Mouse (Mus musculus) c-Kit-positive CD71-negative TER-119-negative erythroid progenitor cells, embryonic 14.5 days (primary cell): ENCODE results near the gene Asb4.

ENCODE experiments used
- DNase-seq: peaks from one replicate; pipeline ENCODE4 v3.0.0-alpha.2; 2013; ENCODE audit warnings: low read depth

The Asb4 gene

GRCm38 (mm10) chr6:5447013-5447412 is 63.8 kb downstream of the Asb4 start:
- no peak for DNase-seq

DNA sequence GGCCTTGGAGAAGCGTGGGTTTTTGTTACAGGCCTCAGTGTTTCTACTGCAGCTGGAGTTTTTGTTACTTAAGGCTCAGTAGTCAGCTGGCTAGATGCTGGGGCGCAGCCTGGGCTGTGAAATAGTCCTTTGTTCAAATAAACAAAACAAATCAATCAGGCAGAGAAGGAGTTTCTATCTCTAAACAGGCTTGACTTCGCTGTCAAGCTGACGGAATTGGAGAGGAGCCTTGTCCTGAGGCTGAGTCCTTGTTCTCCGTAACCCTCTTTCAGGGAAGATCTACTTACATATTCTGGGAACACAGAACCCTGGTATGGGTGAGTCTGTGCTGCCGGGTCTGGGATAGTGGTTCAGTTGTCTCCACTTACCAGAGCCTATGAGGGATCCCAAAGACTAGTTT is 64.4 kb downstream of the Asb4 start:
- DNase-seq: no peak

GRCm38 (mm10) chr6:5448396-5448795 is 65.2 kb downstream of the Asb4 start:
- DNase-seq: no peak

- DNase-seq: no peak
These were observed 66.7 kb downstream of the Asb4 start for GRCm38 (mm10) chr6:5449878-5450277.

DNA sequence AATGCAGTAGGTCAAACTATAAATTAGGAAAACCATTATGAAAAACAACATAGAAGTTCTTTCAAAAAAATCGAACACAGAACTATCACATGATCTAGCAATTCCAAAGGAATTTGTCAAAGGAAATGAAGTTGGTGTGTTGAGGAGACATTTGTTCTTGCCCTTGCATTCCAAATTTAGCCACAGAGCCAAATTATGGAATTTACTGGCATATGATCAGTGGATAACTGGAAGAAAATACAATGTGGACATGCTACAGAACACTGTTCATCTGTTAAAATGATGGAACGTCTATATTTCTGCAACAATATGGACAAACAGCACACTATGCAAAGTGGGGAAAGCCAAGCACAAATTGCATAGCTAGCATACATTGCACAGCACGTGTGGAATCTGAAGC is 72.7 kb downstream of the Asb4 start:
- DNase-seq: no peak

- no peak for DNase-seq
These were observed 87.5 kb downstream of the Asb4 start for GRCm38 (mm10) chr6:5470480-5471318.

DNA sequence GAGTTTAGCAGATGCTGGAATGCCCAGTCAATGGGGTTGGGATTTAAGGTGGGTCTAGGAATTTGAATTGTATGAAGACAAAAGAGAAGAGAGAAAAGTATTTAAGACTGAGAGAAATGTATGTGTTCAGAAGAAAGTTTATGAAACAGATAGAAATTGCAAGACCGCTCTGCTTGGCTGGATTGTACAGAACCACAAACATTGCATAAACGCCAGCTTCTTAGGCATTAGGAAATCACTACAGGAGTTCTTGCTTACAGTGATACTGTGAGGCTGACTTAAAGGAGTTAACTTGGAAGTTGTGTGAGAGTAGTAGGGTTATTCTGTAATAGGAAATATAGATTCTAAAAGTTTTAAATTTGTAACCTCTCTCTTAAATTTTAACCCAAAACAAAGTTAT is 89.5 kb downstream of the Asb4 start:
- DNase-seq: no peak

GRCm38 (mm10) chr6:5474021-5474420 is 90.8 kb downstream of the Asb4 start:
- no peak for DNase-seq

DNA sequence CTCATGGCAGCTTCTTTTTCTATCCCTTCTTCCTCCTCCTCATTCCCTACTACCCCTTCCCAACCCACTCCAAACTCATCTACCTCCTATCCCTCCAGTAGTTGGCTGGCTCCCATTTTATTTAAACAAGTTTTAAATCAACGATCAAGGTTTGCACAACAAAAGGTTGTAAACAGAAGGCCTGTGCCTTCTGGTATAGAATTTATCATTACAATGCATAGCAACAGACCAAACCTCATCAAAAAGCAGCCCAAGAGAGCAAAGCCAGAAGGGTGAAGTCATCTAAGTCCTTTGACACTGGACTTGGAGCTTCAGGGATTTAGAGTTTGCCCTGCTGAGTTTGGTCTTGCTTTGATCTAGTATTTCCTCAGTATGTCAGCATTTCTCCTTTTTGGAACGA is 97.9 kb downstream of the Asb4 start:
- no peak for DNase-seq

DNA sequence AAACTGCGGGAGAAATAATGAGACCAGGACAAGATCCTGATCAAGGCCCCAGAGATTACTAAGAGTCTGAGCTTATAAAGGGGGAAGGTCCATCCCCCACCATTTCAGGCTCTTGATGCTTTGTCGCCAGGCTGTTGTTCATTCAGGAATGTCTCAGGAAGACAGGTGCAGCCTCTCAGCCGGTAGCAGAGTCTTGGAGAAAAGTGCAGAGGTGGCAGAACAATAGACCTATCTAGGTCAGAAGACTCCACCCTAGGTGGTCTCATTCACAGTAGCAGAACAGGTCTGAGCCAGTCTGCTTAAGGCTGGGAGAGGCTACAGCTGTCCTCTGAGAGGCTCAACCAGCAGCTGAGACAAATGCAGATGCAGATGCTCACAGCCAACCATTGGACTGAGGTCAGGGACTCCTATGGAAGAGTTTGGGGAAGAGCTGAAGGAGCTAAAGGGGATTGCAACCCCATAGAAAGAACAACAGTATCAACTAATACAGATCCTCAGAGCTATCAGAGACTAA is 99.1 kb downstream of the Asb4 start:
- no peak for DNase-seq
